7 mouse cellular contexts compared by ENCODE assay signal in the genomic region with DNA sequence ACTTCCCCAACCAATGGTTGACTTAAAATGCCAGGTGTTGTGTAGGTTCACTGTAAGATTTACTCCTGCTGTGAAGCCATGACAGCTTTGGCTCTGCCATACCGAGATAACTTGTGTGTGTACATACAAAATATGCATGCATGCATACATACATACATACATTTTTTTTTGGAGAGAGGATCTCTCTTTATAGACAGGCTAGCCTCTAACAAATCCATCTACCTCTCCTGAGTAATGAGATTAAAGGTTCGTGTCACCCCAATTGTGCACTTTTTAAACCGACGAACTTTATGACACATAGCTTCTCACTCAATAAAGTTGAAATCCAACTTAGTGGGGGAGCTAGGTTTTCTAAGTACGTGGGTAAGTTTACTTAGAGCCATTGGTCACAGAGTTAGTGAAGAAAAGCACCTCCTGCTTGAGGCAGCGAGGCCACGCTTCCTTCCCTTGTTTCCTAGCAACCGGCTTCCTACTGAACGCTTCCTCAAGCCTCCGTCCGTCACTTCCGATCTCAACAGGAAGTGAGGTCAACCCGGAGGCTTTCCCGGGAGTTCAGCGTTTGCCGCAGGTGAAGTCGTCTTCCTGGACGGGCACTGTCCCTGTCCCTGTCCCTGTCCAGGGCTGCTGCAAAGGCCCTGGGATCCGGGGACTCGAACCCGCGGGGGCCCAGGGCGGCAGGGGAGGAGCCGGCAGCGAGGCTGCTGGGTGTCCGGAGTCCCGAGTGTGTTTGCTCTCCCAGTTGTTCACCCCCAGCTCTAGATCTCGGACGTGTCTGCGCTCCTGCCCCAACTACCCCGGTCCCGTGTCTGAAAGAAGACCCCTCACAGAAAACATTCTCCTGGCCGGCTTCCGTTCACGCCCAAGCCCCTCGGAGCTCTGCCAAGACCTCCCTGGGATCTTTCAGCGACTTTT. TPM values are rescaled to one million over a fixed set of nuclear protein-coding genes. Genes with fewer than 3 reads are reported as not detected.
DNase-seq lines count a peak whose midpoint lies in the region; ATAC-seq lines count a peak whose summit lies in the region.

A gene (plus strand): TSS at position 519 of the 912 bp plus-strand sequence.

- H3K27ac ChIP-seq in intestine, embryonic 15.5 days = peak within 1 kb of the TSS; percentile 67; the same call in 1 of the 2 replicates
- H3K27ac ChIP-seq in midbrain, embryonic 10.5 days (replicated peaks) = peak within 1 kb of the TSS; percentile 88

- peak; percentile 91 for DNase-seq in adrenal gland, adult 2 months
- peak; percentile 93 for DNase-seq in embryo, embryonic 11.5 days (ENCODE audit: low read depth, low spot score)
- peak; percentile 75 to 77 for DNase-seq in gastrocnemius, postnatal 36 days
- DNase-seq in left cerebral cortex, postnatal 25 days (ENCODE audit: low spot score in 2 of 2) = peak; percentile 85 to 93
- peak; percentile 86 for DNase-seq in midbrain, embryonic 10.5 days (ENCODE audit: low spot score)
- peak; percentile 67 for DNase-seq in right cerebral cortex, postnatal 4 days

- H3K4me1 ChIP-seq in intestine, embryonic 15.5 days (replicated peaks) = peaks cover 4% of the 10 kb centered on the region
- H3K4me1 ChIP-seq in midbrain, embryonic 10.5 days = peaks cover 23% of the 10 kb centered on the region

- H3K4me2 ChIP-seq in intestine, embryonic 15.5 days (replicated peaks) = peak within 1 kb of the TSS; percentile 79

- no peaks in the 10 kb centered on the region; the same call in 1 of the 2 replicates for H3K36me3 ChIP-seq in intestine, embryonic 15.5 days
- H3K36me3 ChIP-seq in midbrain, embryonic 10.5 days = peaks cover 32% of the 10 kb centered on the region

- H3K27me3 ChIP-seq in intestine, embryonic 15.5 days (replicated peaks) = no peaks in the 10 kb centered on the region
- H3K27me3 ChIP-seq in midbrain, embryonic 10.5 days (ENCODE audit: low read depth, poor library complexity, severe bottlenecking) = no peaks in the 10 kb centered on the region

- 5% methylated on average over 37 of the region's 37 CpGs for WGBS in intestine, embryonic 15.5 days
- 6% methylated on average over 37 of the region's 37 CpGs for WGBS in midbrain, embryonic 10.5 days

- H3K9ac ChIP-seq in intestine, embryonic 15.5 days = peak within 1 kb of the TSS; percentile 87

- ATAC-seq in intestine, embryonic 15.5 days = peak; percentile 95

- peak within 1 kb of the TSS; percentile 89 for H3K4me3 ChIP-seq in intestine, embryonic 15.5 days (replicated peaks)
- H3K4me3 ChIP-seq in midbrain, embryonic 10.5 days = peak within 1 kb of the TSS; percentile 86

- H3K9me3 ChIP-seq in intestine, embryonic 15.5 days = no peaks in the 10 kb centered on the region
- H3K9me3 ChIP-seq in midbrain, embryonic 10.5 days (replicated peaks) = no peaks in the 10 kb centered on the region

- intact Hi-C loops in gastrocnemius, postnatal 36 days (cut with DNase I) = no loop called here
- intact Hi-C loops in left cerebral cortex, postnatal 25 days (cut with DNase I) = no loop called here

RNA-seq across cellular contexts. Expression of the gene that starts here (rescaled TPM):
- total RNA-seq in adrenal gland, adult 2 months (2021) = 10 to 100 TPM; 36.1 to 36.6 TPM
- 24.1 and 29.2 TPM in 2 replicates for polyA plus RNA-seq in adrenal gland, adult 2 months (2012; rRNA removed)
- total RNA-seq in gastrocnemius, postnatal 36 days (2021) = 10 to 100 TPM; 10.9 to 12.0 TPM
- 16.4 and 17.2 TPM in 2 replicates for polyA plus RNA-seq in intestine, embryonic 15.5 days (2015; fragmentation: Nextera tagmentation; extraction: Ambion mirVana)
- 10 to 100 TPM; 46.9 to 50.7 TPM for total RNA-seq in left cerebral cortex, postnatal 25 days (2021)
- 23.9 and 24.0 TPM in 2 replicates for polyA plus RNA-seq in midbrain, embryonic 10.5 days (2016; fragmentation: Nextera tagmentation; extraction: Ambion mirVana)

Comparison
In these comparisons a context has a peak if more than half of its experiments do, and no peak if none do; other contexts are left out.
1. Peak in every context shown above with its lines: DNase-seq, ATAC-seq, H3K4me3 ChIP-seq and H3K27ac ChIP-seq.